Mouse (Mus musculus) lung, embryonic 14.5 days (tissue): ENCODE data around the gene Olfr1371. TPM values are rescaled to one million over a fixed set of nuclear protein-coding genes. Genes with fewer than 3 reads are reported as not detected.

ENCODE experiments used
- ATAC-seq: fragments of 200-750 bp; cut with Nextera tagmentation; 2 replicates; pipeline ENCODE4 v1.8.0; 2017; ENCODE audit warnings: mild to moderate bottlenecking, moderate TSS enrichment, moderate library complexity; ENCODE audit not compliant: insufficient read depth
- DNase-seq: peaks from one replicate; pipeline ENCODE4 v3.0.0-alpha.2; 2015
- H3K27ac ChIP-seq: fragments of 300-500 bp; sonication (generic); 2 replicates; pipeline ENCODE4 v1.5.1; 2014; ENCODE audit warnings: low read depth, mild to moderate bottlenecking, moderate library complexity
- H3K27me3 ChIP-seq: fragments of 300-500 bp; sonication (generic); 2 replicates; pipeline ENCODE4 v1.6.1; 2014; ENCODE audit warnings: low read length, control low read depth; ENCODE audit not compliant: insufficient read depth
- H3K36me3 ChIP-seq: fragments of 300-500 bp; sonication (generic); 2 replicates; pipeline ENCODE4 v1.6.1; 2014; ENCODE audit warnings: control low read depth; ENCODE audit not compliant: insufficient read depth
- H3K4me1 ChIP-seq: fragments of 300-500 bp; sonication (generic); 2 replicates; pipeline ENCODE4 v1.6.1; 2014; ENCODE audit warnings: antibody characterized with exemption, control low read depth; ENCODE audit not compliant: insufficient read depth
- H3K4me2 ChIP-seq: fragments of 300-500 bp; sonication (generic); 2 replicates; pipeline ENCODE4 v1.6.1; 2014; ENCODE audit warnings: mild to moderate bottlenecking
- H3K4me3 ChIP-seq: fragments of 300-500 bp; sonication (generic); 2 replicates; pipeline ENCODE4 v1.5.1; 2014; ENCODE audit warnings: low read depth, low read length
- H3K9ac ChIP-seq: fragments of 300-500 bp; sonication (generic); 2 replicates; pipeline ENCODE4 v1.6.1; 2014
- H3K9me3 ChIP-seq: fragments of 300-500 bp; sonication (generic); 2 replicates; pipeline ENCODE4 v1.6.1; 2016; ENCODE audit warnings: low read depth, low read length, control low read depth
- CTCF ChIP-seq: IDR thresholded peaks from 2 replicates; pipeline ENCODE4 v1.5.1; 2016; ENCODE audit warnings: antibody characterized with exemption, low read depth
- WGBS: fragments of 180-500 bp; shearing (Covaris S2); extraction: QIAGEN DNeasy Blood & Tissue Kit; methylation state at CpG from one replicate; pipeline ENCODE4 v1.1.7; 2014; 5-methylcytosine and 5-hydroxymethylcytosine counted together
- polyA plus RNA-seq: library from polyadenylated mRNA; unstranded; fragments of >200 nt; fragmentation: Nextera tagmentation; extraction: Ambion mirVana; gene quantifications from 2 replicates; pipeline ENCODE4 v1.2.1, GENCODE M21; 2014

Olfr1371 gene
- polyA plus RNA-seq, 1 experiment from 2014 or later = not detected

GRCm38 (mm10) chr11:52253674-52254375, 40.0 kb upstream of the Olfr1371 start:
- H3K4me3 ChIP-seq = no peak overlapping the region
- DNase-seq (peak; percentile 84), ATAC-seq (peak; percentile 61; the same call in 1 of the 2 replicates)
- 59% methylated on average over 11 of the region's 11 CpGs for WGBS
- H3K9ac ChIP-seq = no peak overlapping the region
- no peaks in the 10 kb centered on the region for H3K9me3 ChIP-seq
- H3K27me3 ChIP-seq = no peaks in the 10 kb centered on the region
- H3K4me2 ChIP-seq = no peak overlapping the region
- peak; percentile 94 for TF ChIP-seq CTCF
- no peak overlapping the region for H3K27ac ChIP-seq
- no peaks in the 10 kb centered on the region for H3K4me1 ChIP-seq
- H3K36me3 ChIP-seq = peaks cover 61% of the 10 kb centered on the region

DNA sequence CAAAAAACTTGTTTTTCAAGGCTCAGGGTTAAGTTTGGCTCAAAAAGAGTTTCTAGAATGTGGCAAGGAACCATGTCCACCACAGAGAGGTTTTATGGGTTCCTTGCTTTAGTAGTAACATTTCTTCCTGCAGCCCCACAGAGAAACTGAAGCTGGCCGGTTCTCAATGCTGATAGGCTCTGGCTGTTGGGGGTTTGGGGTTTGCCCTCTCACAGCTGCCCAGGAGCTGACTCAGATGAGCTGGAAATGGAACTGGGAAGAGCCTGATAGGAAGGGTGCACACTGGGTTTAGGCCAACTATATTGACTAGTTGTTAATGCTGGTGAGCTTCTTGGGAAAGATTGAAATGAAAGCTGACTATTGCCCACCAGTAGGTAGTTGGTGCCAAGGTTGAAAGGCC, 38.9 kb upstream of the Olfr1371 start:
- no peak overlapping the region for H3K4me2 ChIP-seq
- no peak for DNase-seq
- TF ChIP-seq CTCF = no peak

DNA sequence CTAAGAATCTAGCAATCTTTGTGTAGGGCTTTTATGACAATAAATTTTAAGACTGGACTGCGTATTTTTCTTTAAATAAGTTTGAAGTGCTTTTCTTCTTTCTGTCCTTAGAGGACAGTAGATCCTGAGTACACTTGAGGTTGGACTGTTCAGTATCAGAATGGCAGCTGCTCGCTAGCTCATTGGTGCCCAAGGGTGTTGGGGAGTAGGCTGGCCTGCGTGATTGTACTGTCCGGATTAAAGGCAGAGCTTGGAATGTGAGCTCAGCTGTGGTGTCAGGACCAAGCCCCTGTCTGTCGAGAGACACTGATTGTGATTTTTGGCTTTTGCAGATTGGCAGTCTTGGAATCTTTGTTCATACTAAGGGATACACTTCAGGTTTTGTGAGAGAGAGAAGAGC, 38.0 kb upstream of the Olfr1371 start:
- Histone ChIP-seq H3K4me3 (no peak overlapping the region), H3K27ac (no peak overlapping the region), H3K4me1 (no peaks in the 10 kb centered on the region), H3K36me3 (peaks cover 58% of the 10 kb centered on the region), H3K4me2 (no peak overlapping the region), H3K9ac (no peak overlapping the region), H3K9me3 (no peaks in the 10 kb centered on the region), H3K27me3 (no peaks in the 10 kb centered on the region)
- 69% methylated on average over 5 of the region's 5 CpGs for WGBS
- TF ChIP-seq CTCF = no peak
- DNase-seq (no peak), ATAC-seq (no peak)

More for the DNA sequence above, 38.9 kb upstream of the Olfr1371 start:
- no peaks in the 10 kb centered on the region for H3K27me3 ChIP-seq
- H3K4me1 ChIP-seq = no peaks in the 10 kb centered on the region
- H3K27ac ChIP-seq = no peak overlapping the region
- peaks cover 58% of the 10 kb centered on the region for H3K36me3 ChIP-seq
- H3K4me3 ChIP-seq = no peak overlapping the region
- 46% methylated on average over 1 of the region's 1 CpGs for WGBS
- no peak for ATAC-seq
- H3K9ac ChIP-seq = no peak overlapping the region
- H3K9me3 ChIP-seq = no peaks in the 10 kb centered on the region

DNA sequence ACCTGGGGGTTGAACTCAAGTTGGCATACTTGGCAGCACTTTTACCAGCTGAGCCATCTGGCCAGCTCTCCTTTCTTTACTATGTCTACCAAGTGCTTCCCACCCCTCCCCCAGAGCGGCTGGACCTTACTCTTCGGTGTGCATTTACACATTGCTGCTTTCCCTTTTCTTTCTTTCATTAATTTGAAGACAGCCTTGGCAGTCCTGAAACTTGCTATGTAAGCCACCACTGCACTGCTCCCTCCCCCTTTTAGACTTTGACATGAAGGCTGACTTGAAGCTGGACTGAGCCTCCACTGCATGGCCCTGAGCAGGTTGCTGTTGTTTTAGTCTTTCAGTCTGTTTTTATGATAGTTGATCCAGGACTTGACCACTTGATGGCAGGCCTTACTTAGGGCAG, 35.7 kb upstream of the Olfr1371 start:
- Histone ChIP-seq H3K27ac (no peak overlapping the region), H3K4me2 (no peak overlapping the region), H3K36me3 (peaks cover 58% of the 10 kb centered on the region), H3K27me3 (no peaks in the 10 kb centered on the region), H3K9ac (no peak overlapping the region), H3K4me1 (no peaks in the 10 kb centered on the region), H3K9me3 (no peaks in the 10 kb centered on the region), H3K4me3 (no peak overlapping the region)
- ATAC-seq (no peak), DNase-seq (no peak)
- TF ChIP-seq CTCF = 0 out of 2 replicates have a peak, but pooled peaks have one; percentile 15
- 98% methylated on average over 2 of the region's 2 CpGs for WGBS

- H3K27ac ChIP-seq = no peak overlapping the region
- no peak overlapping the region for H3K4me2 ChIP-seq
- H3K9me3 ChIP-seq = no peaks in the 10 kb centered on the region
- TF ChIP-seq CTCF = no peak
- H3K27me3 ChIP-seq = no peaks in the 10 kb centered on the region
- H3K4me1 ChIP-seq = no peaks in the 10 kb centered on the region
- no peak overlapping the region for H3K9ac ChIP-seq
- 77% methylated on average over 4 of the region's 4 CpGs for WGBS
- ATAC-seq = no peak
- peaks cover 90% of the 10 kb centered on the region for H3K36me3 ChIP-seq
- no peak for DNase-seq
- no peak overlapping the region for H3K4me3 ChIP-seq
Observed at GRCm38 (mm10) chr11:52240898-52241542, 27.2 kb upstream of the Olfr1371 start.

GRCm38 (mm10) chr11:52234509-52234908, 20.7 kb upstream of the Olfr1371 start:
- Histone ChIP-seq H3K4me2 (no peak overlapping the region), H3K27me3 (no peaks in the 10 kb centered on the region), H3K36me3 (peaks cover 36% of the 10 kb centered on the region), H3K4me1 (peaks cover 3% of the 10 kb centered on the region), H3K4me3 (no peak overlapping the region), H3K9me3 (no peaks in the 10 kb centered on the region), H3K9ac (no peak overlapping the region), H3K27ac (no peak overlapping the region)
- no peak for TF ChIP-seq CTCF
- no peak for DNase-seq
- no peak for ATAC-seq

DNA sequence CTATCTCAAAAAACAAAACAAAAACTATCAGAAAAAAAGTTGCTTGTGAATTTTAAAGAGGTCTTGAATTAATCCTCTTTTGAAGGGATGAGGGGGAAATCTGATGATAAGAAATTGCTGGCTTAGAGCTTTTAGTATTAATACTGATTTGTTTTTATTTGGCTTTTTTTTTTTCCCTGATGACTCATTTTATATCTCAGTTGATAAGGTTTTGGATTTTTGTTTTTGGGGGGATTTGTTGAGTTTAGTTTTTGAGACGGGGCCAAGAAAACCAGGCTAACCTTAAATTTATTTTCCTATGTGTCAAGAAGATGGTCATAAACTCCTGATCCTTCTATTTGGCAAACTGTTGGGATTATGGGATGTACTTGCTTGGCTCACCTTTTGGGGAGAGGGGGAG, 20.1 kb upstream of the Olfr1371 start:
- WGBS = 84% methylated on average over 1 of the region's 1 CpGs
- TF ChIP-seq CTCF = no peak
- Histone ChIP-seq H3K27ac (no peak overlapping the region), H3K4me1 (peaks cover 3% of the 10 kb centered on the region), H3K9me3 (no peaks in the 10 kb centered on the region), H3K27me3 (no peaks in the 10 kb centered on the region), H3K4me2 (peak overlapping the region; percentile 94), H3K4me3 (peak overlapping the region; percentile 99; the same call in 1 of the 2 replicates), H3K36me3 (peaks cover 30% of the 10 kb centered on the region), H3K9ac (peak overlapping the region; percentile 99; the same call in 1 of the 2 replicates)
- no peak for DNase-seq
- no peak for ATAC-seq
